Mouse (Mus musculus): ENCODE results near the gene Rab11a. TPM values are rescaled to one million over a fixed set of nuclear protein-coding genes. Genes with fewer than 3 reads are reported as not detected.
A peak's percentile ranks its signal among the peaks of the same experiment; 100 is the strongest.

Rab11a gene
- total RNA-seq, 2 experiments from 2014 or later, result 92.5 to 105 TPM

GRCm38 (mm10) chr9:64697677-64698076, 39.9 kb downstream of the Rab11a start:
- no peak for ATAC-seq (replicated peaks; ENCODE audit: poor library complexity, severe bottlenecking)

- ATAC-seq (replicated peaks; ENCODE audit: poor library complexity, severe bottlenecking), result no peak
Observed at GRCm38 (mm10) chr9:64697006-64697405, 40.6 kb downstream of the Rab11a start.

- peak; percentile 56 for ATAC-seq (replicated peaks; ENCODE audit: poor library complexity, severe bottlenecking)
Observed at GRCm38 (mm10) chr9:64696404-64696803, 41.2 kb downstream of the Rab11a start.

GRCm38 (mm10) chr9:64695266-64695665, 42.3 kb downstream of the Rab11a start:
- ATAC-seq (replicated peaks; ENCODE audit: poor library complexity, severe bottlenecking), result no peak

- ATAC-seq (replicated peaks; ENCODE audit: poor library complexity, severe bottlenecking), result no peak
Observed at GRCm38 (mm10) chr9:64693094-64693493, 44.5 kb downstream of the Rab11a start.

- peak; percentile 79 for ATAC-seq (replicated peaks; ENCODE audit: poor library complexity, severe bottlenecking)
Observed at GRCm38 (mm10) chr9:64691176-64691575, 46.4 kb downstream of the Rab11a start.

GRCm38 (mm10) chr9:64690771-64691170, 46.8 kb downstream of the Rab11a start:
- no peak for ATAC-seq (replicated peaks; ENCODE audit: poor library complexity, severe bottlenecking)

GRCm38 (mm10) chr9:64688015-64688394, 49.6 kb downstream of the Rab11a start:
- no peak for ATAC-seq (replicated peaks; ENCODE audit: poor library complexity, severe bottlenecking)

GRCm38 (mm10) chr9:64687122-64688014, 50.2 kb downstream of the Rab11a start:
- no peak for ATAC-seq (replicated peaks; ENCODE audit: poor library complexity, severe bottlenecking)

- ATAC-seq (replicated peaks; ENCODE audit: poor library complexity, severe bottlenecking), result peak; percentile 82
Observed at GRCm38 (mm10) chr9:64671341-64672319, 65.9 kb downstream of the Rab11a start.

GRCm38 (mm10) chr9:64668001-64668400, 69.6 kb downstream of the Rab11a start:
- no peak for ATAC-seq (replicated peaks; ENCODE audit: poor library complexity, severe bottlenecking)

GRCm38 (mm10) chr9:64667513-64667912, 70.0 kb downstream of the Rab11a start:
- ATAC-seq (replicated peaks; ENCODE audit: poor library complexity, severe bottlenecking), result 0 out of 2 replicates have a peak, but pooled peaks have one; percentile 22

- ATAC-seq (replicated peaks; ENCODE audit: poor library complexity, severe bottlenecking), result peak; percentile 43; the same call in 1 of the 2 replicates
Observed at GRCm38 (mm10) chr9:64666549-64666948, 71.0 kb downstream of the Rab11a start.

Other genes with a start within 250 kb of the Rab11a start
- 39.8 and 61.0 TPM in 2 replicates for gene Dennd4a, start 73.6 kb upstream of the Rab11a start, total RNA-seq (2014; fragmentation: Nextera tagmentation)
- gene Dennd4a, start 73.6 kb upstream of the Rab11a start, total RNA-seq (2017), result 27.5 and 28.0 TPM in 2 replicates
- gene Slc24a1, start 213.8 kb upstream of the Rab11a start, total RNA-seq (2014; fragmentation: Nextera tagmentation), result not detected in 2 replicates
- gene Slc24a1, start 213.8 kb upstream of the Rab11a start, total RNA-seq (2017), result not detected in 2 replicates
- 27.8 and 39.6 TPM in 2 replicates for gene Ints14, start 223.1 kb upstream of the Rab11a start, total RNA-seq (2014; fragmentation: Nextera tagmentation)
- 29.8 and 32.1 TPM in 2 replicates for gene Ints14, start 223.1 kb upstream of the Rab11a start, total RNA-seq (2017)

All from granulocyte monocyte progenitor cell, adult 5-6 weeks (primary cell).